Comparison of ENCODE assay signal across 28 mouse cellular contexts in genomic region chr1:128498042-128498772, GRCm38 (mm10).
A peak's percentile ranks its signal among the peaks of the same experiment; 100 is the strongest.
DNase-seq lines count a peak whose midpoint lies in the region; ATAC-seq and TF ChIP-seq lines count a peak whose summit lies in the region.
"Had no signal": no experiment of that assay in that cellular context is flagged by ENCODE, and none has a peak within 500 bp of the region (broad histone marks: within the 10 kb centered on the region; RNA-seq: fewer than 3 reads in every experiment).

No protein-coding gene starts in this region.

- no peak overlapping the region for H3K9ac ChIP-seq in hindbrain, postnatal 0 days (replicated peaks; ENCODE audit: low read length)
- H3K9ac ChIP-seq in lung, embryonic 16.5 days (ENCODE audit: low read length): no peak overlapping the region
- H3K9ac ChIP-seq: embryonic facial prominence, embryonic 12.5 days; embryonic facial prominence, embryonic 15.5 days; forebrain, postnatal 0 days; heart, embryonic 12.5 days; heart, embryonic 15.5 days; hindbrain, embryonic 12.5 days; hindbrain, embryonic 15.5 days had no signal

- DNase-seq in hindbrain, embryonic 10.5 days (ENCODE audit: low spot score): no peak
- no peak for DNase-seq in hindbrain, postnatal 0 days (ENCODE audit: low spot score)
- no peak for DNase-seq in lung, postnatal 25 days (ENCODE audit: low spot score)
- peak; percentile 11 to 29 for DNase-seq in lung, postnatal 4 days
- no peak for DNase-seq in cerebellum, postnatal 10 days
- DNase-seq: adrenal gland, postnatal 10 days; adrenal gland, postnatal 36 days; B cell, adult 2 months; cerebellum, adult 18-20 months; cerebellum, adult 9-10 months; cerebellum, postnatal 25 days; gastrocnemius, adult 2 months; gastrocnemius, postnatal 14 days; heart, adult 18-20 months; heart, postnatal 10 days; heart, postnatal 4 days had no signal

- no peak overlapping the region for H3K4me3 ChIP-seq in hindbrain, embryonic 10.5 days
- H3K4me3 ChIP-seq in hindbrain, postnatal 0 days (ENCODE audit: low read length): no peak overlapping the region
- H3K4me3 ChIP-seq in lung, embryonic 16.5 days (ENCODE audit: low read length): no peak overlapping the region
- H3K4me3 ChIP-seq: embryonic facial prominence, embryonic 12.5 days; embryonic facial prominence, embryonic 15.5 days; gastrocnemius, adult 2 months; heart, embryonic 12.5 days; heart, embryonic 15.5 days; hindbrain, embryonic 12.5 days; hindbrain, embryonic 15.5 days had no signal

- H3K27ac ChIP-seq in hindbrain, embryonic 10.5 days: peak overlapping the region; percentile 64
- H3K27ac ChIP-seq in hindbrain, postnatal 0 days: no peak overlapping the region
- no peak overlapping the region for H3K27ac ChIP-seq in lung, embryonic 16.5 days (ENCODE audit: low read length)
- H3K27ac ChIP-seq: embryonic facial prominence, embryonic 12.5 days; embryonic facial prominence, embryonic 15.5 days; gastrocnemius, adult 2 months; heart, embryonic 15.5 days; hindbrain, embryonic 12.5 days; hindbrain, embryonic 15.5 days had no signal

- H3K9me3 ChIP-seq in hindbrain, embryonic 10.5 days: no peaks in the 10 kb centered on the region
- no peaks in the 10 kb centered on the region for H3K9me3 ChIP-seq in hindbrain, postnatal 0 days (ENCODE audit: low read length)
- H3K9me3 ChIP-seq in lung, embryonic 16.5 days (ENCODE audit: control insufficient read depth, low read length): no peaks in the 10 kb centered on the region
- H3K9me3 ChIP-seq: embryonic facial prominence, embryonic 12.5 days; embryonic facial prominence, embryonic 15.5 days; G1E; heart, embryonic 12.5 days; heart, embryonic 15.5 days; hindbrain, embryonic 12.5 days; hindbrain, embryonic 15.5 days had no signal

- peaks cover 6% of the 10 kb centered on the region; the same call in 1 of the 2 replicates for H3K4me1 ChIP-seq in hindbrain, embryonic 10.5 days (replicated peaks)
- no peaks in the 10 kb centered on the region for H3K4me1 ChIP-seq in hindbrain, postnatal 0 days (ENCODE audit: insufficient read depth, low read length)
- no peaks in the 10 kb centered on the region for H3K4me1 ChIP-seq in lung, embryonic 16.5 days (replicated peaks; ENCODE audit: control insufficient read depth, insufficient read depth, low read length)
- H3K4me1 ChIP-seq: embryonic facial prominence, embryonic 12.5 days; embryonic facial prominence, embryonic 15.5 days; heart, embryonic 12.5 days; heart, embryonic 15.5 days; hindbrain, embryonic 15.5 days had no signal

- no peak overlapping the region for H3K4me2 ChIP-seq in hindbrain, postnatal 0 days (ENCODE audit: low read depth, low read length)
- H3K4me2 ChIP-seq in lung, embryonic 16.5 days (ENCODE audit: low read depth, low read length): no peak overlapping the region
- H3K4me2 ChIP-seq: embryonic facial prominence, embryonic 12.5 days; embryonic facial prominence, embryonic 15.5 days; heart, embryonic 12.5 days; heart, embryonic 15.5 days; hindbrain, embryonic 12.5 days; hindbrain, embryonic 15.5 days had no signal

- no peaks in the 10 kb centered on the region for H3K36me3 ChIP-seq in hindbrain, embryonic 10.5 days
- H3K36me3 ChIP-seq in hindbrain, postnatal 0 days (ENCODE audit: insufficient read depth, low read length): no peaks in the 10 kb centered on the region
- H3K36me3 ChIP-seq in lung, embryonic 16.5 days (ENCODE audit: control insufficient read depth, insufficient read depth, low read length): no peaks in the 10 kb centered on the region
- H3K36me3 ChIP-seq: embryonic facial prominence, embryonic 12.5 days; embryonic facial prominence, embryonic 15.5 days; G1E; heart, embryonic 12.5 days; heart, embryonic 15.5 days; hindbrain, embryonic 12.5 days; hindbrain, embryonic 15.5 days had no signal

- no peak for ATAC-seq in hindbrain, postnatal 0 days
- ATAC-seq in lung, embryonic 16.5 days (ENCODE audit: low read depth): peak; percentile 83
- ATAC-seq: forebrain, embryonic 14.5 days; forebrain, postnatal 0 days; Patski had no signal

- TF ChIP-seq CTCF in hindbrain, postnatal 0 days (IDR thresholded peaks at IDR 0.05; ENCODE audit: low read depth): no peak

- H3K27me3 ChIP-seq in hindbrain, embryonic 10.5 days (ENCODE audit: insufficient read depth, poor library complexity, severe bottlenecking): no peaks in the 10 kb centered on the region
- no peaks in the 10 kb centered on the region for H3K27me3 ChIP-seq in hindbrain, postnatal 0 days (ENCODE audit: insufficient read depth, low read length)
- no peaks in the 10 kb centered on the region for H3K27me3 ChIP-seq in lung, embryonic 16.5 days (ENCODE audit: control insufficient read depth, insufficient read depth, low read depth, low read length)
- H3K27me3 ChIP-seq: CH12.LX; embryonic facial prominence, embryonic 12.5 days; embryonic facial prominence, embryonic 15.5 days; heart, embryonic 12.5 days; heart, embryonic 15.5 days; hindbrain, embryonic 12.5 days; hindbrain, embryonic 15.5 days; Patski had no signal

- 78% methylated on average over 9 of the region's 9 CpGs for WGBS in hindbrain, embryonic 10.5 days
- 51% methylated on average over 9 of the region's 9 CpGs for WGBS in hindbrain, postnatal 0 days
- 15% methylated on average over 9 of the region's 9 CpGs for WGBS in lung, embryonic 16.5 days

Comparison
In these comparisons a context has a peak if more than half of its experiments do, and no peak if none do; other contexts are left out.
1. DNase-seq: peak in lung, postnatal 4 days (2 of 2); none in hindbrain, embryonic 10.5 days (single experiment), hindbrain, postnatal 0 days (single experiment), lung, postnatal 25 days (single experiment) and cerebellum, postnatal 10 days (0 of 2).